Mouse (Mus musculus): ENCODE results near the gene Thoc3.
"Not testable (repeated sequence)": the region's sequence is repeated elsewhere in the genome, so short reads cannot be mapped to it uniquely, and the experiment has no call there.

DNA sequence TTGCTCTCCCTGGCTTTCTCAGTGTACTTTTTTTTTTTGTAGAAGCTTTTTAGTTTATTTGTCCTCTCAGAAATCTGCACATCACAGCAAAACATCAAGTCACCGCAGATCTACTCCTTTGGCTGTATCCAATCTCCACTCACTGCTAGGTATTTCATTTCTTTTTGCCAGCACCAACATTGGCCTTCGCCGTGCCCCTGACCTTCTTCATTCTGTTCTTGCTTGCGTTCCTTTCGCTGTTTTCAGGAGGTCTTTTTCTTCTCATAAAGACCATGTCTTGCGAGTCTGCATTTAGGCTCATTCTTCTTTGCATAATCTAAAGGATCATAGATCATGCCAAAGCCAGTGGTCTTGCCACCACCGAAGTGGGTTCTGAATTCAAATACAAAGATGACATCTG lies 30.9 kb upstream of the Thoc3 start:
- not testable (repeated sequence) for TF ChIP-seq CTCF (IDR thresholded peaks at IDR 0.05; ENCODE audit: low read depth, low read length); POLR2A (IDR thresholded peaks at IDR 0.05; ENCODE audit: extremely low read depth, insufficient read depth, low read length)
